Mouse (Mus musculus) liver, postnatal 0 days (tissue): ENCODE results near the gene Gfra1.

ENCODE experiments used
- CTCF ChIP-seq: sonication (generic); IDR thresholded peaks from 2 replicates; pipeline ENCODE4 v1.5.1; 2016; ENCODE audit warnings: antibody characterized with exemption, low read depth
- EP300 ChIP-seq: IDR thresholded peaks from 2 replicates; pipeline ENCODE4 v1.6.1; 2016; ENCODE audit warnings: antibody characterized with exemption, low read depth, mild to moderate bottlenecking

DNA sequence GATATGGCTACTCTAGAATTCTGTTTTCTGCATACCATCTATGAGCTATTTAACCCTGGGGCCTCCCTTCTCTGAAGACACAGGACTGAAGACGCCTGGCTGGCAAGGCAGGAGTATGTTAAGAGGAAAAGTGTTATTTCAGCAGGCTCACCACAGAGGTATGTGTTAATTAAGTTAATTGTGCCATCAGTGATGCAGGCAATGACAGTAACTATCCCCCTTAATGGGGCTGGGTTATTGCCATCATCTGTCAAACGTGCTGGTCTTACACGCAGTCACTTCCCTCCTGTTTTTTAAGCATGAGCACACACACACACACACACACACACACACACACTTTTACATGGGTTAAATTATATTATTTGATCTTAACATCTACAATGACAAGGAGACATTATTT lies 8.0 kb upstream of the Gfra1 start:
- TF ChIP-seq CTCF (no peak), EP300 (no peak)
